Mouse (Mus musculus) frontal cortex, postnatal 36 days (tissue): ENCODE measurements around the gene Cd151.

Source experiments
- DNase-seq, 2 experiments: peaks; one replicate each; pipeline ENCODE4 v3.0.0; 2022; ENCODE audit warnings: low spot score in 2 of 2

The Cd151 gene

GRCm38 (mm10) chr7:141457986-141458660, 9.1 kb upstream of the Cd151 start:
- no peak for DNase-seq

- no peak for DNase-seq
These were observed 8.5 kb upstream of the Cd151 start for GRCm38 (mm10) chr7:141458661-141459060.

GRCm38 (mm10) chr7:141459301-141459711, 7.9 kb upstream of the Cd151 start:
- DNase-seq: no peak

- no peak for DNase-seq
These were observed 7.2 kb upstream of the Cd151 start for GRCm38 (mm10) chr7:141460001-141460390.

GRCm38 (mm10) chr7:141460391-141461113, 6.6 kb upstream of the Cd151 start, which contains the start of gene Cracr2b:
TSS of gene Cracr2b (plus strand) at chr7:141461094.
- DNase-seq: no peak

GRCm38 (mm10) chr7:141461521-141462332, 5.5 kb upstream of the Cd151 start:
- DNase-seq: no peak

- DNase-seq: no peak
These were observed 4.8 kb upstream of the Cd151 start for GRCm38 (mm10) chr7:141462333-141462821.

- no peak for DNase-seq
These were observed 3.2 kb upstream of the Cd151 start for GRCm38 (mm10) chr7:141463824-141464602.

- DNase-seq: no peak
These were observed 2.5 kb upstream of the Cd151 start for GRCm38 (mm10) chr7:141464603-141465201.

- DNase-seq: no peak
These were observed 1.7 kb upstream of the Cd151 start for GRCm38 (mm10) chr7:141465388-141466044.

- DNase-seq: no peak
These were observed 1.2 kb upstream of the Cd151 start for GRCm38 (mm10) chr7:141466045-141466394.

- no peak for DNase-seq
These were observed 514 bp upstream of the Cd151 start for GRCm38 (mm10) chr7:141466607-141467148.

GRCm38 (mm10) chr7:141468164-141468521, 951 bp downstream of the Cd151 start:
- no peak for DNase-seq

- peak in 1 of 2 experiments; percentile 63 for DNase-seq
These were observed 1.5 kb downstream of the Cd151 start for GRCm38 (mm10) chr7:141468522-141469211.

- DNase-seq: no peak
These were observed 2.2 kb downstream of the Cd151 start for GRCm38 (mm10) chr7:141469352-141469751.

- no peak for DNase-seq
These were observed 2.9 kb downstream of the Cd151 start for GRCm38 (mm10) chr7:141469901-141470636.

GRCm38 (mm10) chr7:141470637-141470944, 3.4 kb downstream of the Cd151 start:
- DNase-seq: no peak

- no peak for DNase-seq
These were observed 4.0 kb downstream of the Cd151 start for GRCm38 (mm10) chr7:141471236-141471635.

- no peak for DNase-seq
These were observed 5.0 kb downstream of the Cd151 start for GRCm38 (mm10) chr7:141472226-141472625.
